Mouse (Mus musculus) layer of hippocampus, postnatal 10 days (tissue): ENCODE measurements around the gene Zmym2. TPM values are rescaled to one million over a fixed set of nuclear protein-coding genes. Genes with fewer than 3 reads are reported as not detected.
A peak's percentile ranks its signal among the peaks of the same experiment; 100 is the strongest.
"Not testable (repeated sequence)": the region's sequence is repeated elsewhere in the genome, so short reads cannot be mapped to it uniquely, and the experiment has no call there.

ENCODE experiments used
- DNase-seq, 2 experiments: peaks; one replicate each; pipeline ENCODE4 v3.0.0; 2021; ENCODE audit warnings: low spot score in 2 of 2
- long read RNA-seq: library from polyadenylated mRNA; stranded (forward); transcript quantifications from one replicate; pipeline ENCODE4 v2.0.0, GENCODE M21; 2023
- total RNA-seq, 2 experiments: library from RNA; stranded (reverse); gene quantifications; 2 replicates each; pipeline ENCODE4 v1.2.3; 2021

The Zmym2 gene
- 10 to 100 TPM; 88.7 to 99.0 TPM for total RNA-seq
- long read RNA-seq, partial matches to known transcripts, result 4 of 7 reads
- long read RNA-seq, other reads (novel, unspliced or antisense), result 3 of 7 reads

DNA sequence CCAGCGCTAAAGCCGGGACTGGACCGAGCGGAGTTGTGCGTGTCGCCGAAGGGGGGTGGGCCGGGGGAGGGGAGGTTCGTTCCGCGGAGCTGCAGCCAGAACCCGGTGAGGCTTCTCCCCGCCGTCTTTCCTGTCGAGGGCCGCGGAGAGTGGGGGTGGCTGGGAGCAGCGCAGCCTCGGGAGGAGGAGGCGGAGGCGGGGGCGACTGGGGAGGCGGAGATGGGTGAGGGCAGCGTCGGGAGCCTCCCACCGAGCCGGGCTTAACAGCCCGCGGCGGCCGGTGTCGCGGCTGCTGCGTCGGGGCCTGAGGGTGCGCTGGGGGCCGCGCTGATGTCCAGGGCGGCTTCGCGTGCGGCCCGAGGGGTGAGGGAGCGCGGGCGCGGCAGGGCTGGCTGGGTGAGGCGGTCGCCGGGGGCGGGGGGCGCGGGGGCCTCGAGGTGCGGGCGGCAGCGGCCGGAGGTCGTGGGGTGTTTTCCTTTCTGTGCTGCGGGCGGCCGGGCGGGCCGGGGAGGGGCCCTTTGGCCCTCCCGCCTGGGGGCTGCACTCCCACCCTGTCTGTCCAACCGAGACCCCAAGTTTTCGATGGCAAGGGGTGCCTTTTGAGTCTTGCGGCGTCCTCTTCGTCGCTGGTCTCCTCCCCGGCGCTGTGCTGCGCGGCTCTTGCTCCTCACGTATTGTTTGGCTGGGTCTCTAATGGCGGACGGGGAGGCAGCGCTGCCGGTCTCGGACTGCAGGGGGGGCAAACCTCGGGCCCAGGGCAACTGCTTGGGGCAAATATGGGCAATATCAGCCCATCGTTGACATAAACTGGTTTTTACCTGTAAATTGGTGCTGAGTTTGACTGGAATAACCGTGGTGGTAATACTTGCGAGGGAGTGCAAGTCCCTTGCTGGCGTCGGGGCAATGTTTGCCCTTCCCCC is at the start of gene Zmym2:
Zmym2 (plus strand) TSS at position 60 of the 920 bp plus-strand sequence.
- peak; percentile 77 to 82 for DNase-seq

- DNase-seq, result no peak
Observed at GRCm38 (mm10) chr14:56844033-56844432, 42.4 kb upstream of the Zmym2 start.

DNA sequence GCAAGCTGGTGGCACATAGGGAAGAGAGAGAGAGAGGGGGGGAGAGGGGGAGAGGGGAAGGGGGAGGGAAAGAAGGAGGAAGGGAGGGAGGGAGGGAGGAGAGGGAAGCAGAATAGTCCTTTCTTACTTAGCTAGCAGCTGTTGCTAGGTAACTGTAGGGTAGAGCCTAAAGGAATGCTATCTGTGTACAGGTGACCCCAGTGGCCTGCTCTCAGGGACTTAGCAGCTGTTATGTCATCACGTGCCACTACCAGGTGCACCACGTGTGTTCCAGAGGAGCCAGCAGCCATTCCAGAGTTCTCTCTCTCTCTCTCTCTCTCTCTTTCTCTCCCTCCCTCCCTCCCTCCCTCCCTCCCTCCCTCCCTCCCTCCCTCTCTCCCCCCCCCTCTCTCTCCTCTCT is 41.9 kb upstream of the Zmym2 start:
- DNase-seq, result no peak

DNA sequence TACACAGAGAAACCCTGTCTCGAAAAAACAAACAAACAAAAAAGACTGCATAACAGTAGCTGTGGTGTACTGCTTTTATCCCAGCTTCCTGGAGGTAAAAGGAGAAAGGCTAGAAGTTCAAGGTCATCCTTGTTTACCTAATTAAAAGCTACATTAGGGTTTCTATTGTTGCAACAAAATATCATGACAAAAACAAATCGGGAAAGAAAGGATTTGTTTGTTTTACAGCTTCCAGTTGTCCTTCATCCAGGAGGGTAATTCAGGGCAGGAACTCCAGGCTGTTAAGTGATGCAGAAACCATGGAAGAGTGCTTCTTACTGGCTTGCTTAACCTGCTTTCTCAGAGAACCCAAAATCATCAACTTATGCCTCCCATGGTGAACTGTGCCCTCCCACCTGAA is 38.1 kb upstream of the Zmym2 start:
- no peak for DNase-seq

DNA sequence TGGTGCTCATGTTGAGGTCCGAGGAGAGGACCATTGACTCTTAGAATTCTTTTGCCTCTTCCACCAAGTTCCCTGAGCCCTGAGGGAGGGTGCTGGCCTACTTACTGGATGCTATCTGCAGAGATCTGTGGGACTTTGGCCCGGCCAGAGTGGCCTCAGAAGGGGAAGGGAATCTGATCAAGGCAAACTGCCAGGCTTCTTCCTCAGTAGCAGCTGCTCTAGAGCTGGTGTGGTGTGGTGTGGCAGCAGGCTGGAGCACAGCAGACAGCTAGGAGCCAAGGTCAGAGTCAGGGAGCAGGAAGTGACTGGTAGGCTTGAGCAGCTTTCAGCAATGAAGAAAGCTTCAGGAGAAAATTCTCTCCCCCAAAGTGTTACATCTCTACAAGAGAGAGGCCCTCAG is 36.8 kb upstream of the Zmym2 start:
- DNase-seq, result no peak

DNA sequence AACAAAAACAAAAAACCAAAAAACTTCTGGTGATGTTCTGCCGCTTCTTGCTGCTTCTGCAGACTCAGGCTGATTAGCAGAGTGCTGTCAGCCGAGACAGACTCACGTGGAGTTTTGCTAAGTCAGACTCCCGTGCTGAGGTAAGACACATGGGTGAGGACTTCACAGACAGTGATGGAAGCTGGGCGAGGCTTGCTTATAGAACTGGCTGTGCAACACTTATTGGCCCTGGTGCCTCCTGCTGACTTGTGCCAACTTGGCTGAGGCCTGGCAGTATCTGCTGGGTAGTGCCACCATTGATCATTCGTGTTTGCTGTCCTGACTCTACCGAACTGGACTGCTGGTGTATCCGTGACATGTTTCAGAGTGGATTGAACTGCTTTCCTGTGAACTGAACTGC is 22.4 kb upstream of the Zmym2 start:
- DNase-seq, result no peak

- DNase-seq, result no peak
Observed at GRCm38 (mm10) chr14:56864641-56865040, 21.8 kb upstream of the Zmym2 start.

GRCm38 (mm10) chr14:56865112-56865511 is 21.3 kb upstream of the Zmym2 start:
- DNase-seq, result not testable (repeated sequence)

DNA sequence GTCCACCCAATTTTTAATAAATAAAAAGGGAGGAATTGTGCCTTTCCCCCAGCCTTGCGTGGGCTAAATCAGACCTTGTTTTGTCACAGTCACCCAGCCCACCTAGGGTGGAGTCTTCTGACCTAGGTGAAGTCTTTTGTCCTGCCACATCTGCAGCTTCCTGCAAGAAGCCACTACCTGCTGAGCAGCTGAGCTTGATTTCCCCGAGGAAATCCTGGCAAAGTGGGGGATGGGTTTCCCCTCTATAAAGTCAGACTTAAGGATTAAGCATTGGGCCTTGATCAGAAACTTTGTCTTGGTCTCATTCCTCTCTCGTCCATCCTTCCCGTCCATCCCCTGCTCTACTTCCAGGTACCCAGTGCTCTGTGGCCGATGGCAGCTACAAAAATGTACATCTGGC is 12.9 kb upstream of the Zmym2 start:
- DNase-seq, result no peak

DNA sequence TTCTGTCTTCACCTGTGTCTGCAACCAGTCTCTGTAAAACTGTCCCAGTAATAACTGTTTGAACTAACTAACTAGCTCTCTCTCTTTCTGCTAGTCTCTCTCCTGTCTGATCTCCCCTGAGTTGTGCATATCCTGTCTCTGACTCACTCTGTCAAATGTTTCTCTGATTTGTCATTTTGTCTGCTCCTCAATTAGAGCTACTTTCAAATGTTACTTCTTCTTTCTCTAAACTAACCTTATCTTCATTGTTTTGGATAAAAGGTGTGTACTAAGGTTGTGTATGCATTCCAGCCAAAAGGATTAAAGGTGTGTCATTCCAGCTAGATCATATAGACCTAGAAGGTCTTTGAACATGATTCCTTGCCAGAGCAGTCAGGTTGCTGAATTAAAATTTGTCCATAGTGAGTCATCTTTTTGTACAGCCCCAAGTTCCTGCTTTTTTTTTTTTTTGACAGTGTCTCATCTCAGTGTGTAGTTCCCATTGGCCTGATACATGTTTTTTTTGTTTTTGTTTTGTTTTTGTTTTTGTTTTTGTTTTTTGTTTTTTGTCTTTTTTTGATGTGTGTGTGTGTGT is 10.8 kb upstream of the Zmym2 start:
- no peak for DNase-seq

- DNase-seq, result no peak
Observed at GRCm38 (mm10) chr14:56881271-56881670, 5.2 kb upstream of the Zmym2 start.

- no peak for DNase-seq
Observed at GRCm38 (mm10) chr14:56883431-56883830, 3.0 kb upstream of the Zmym2 start.

DNA sequence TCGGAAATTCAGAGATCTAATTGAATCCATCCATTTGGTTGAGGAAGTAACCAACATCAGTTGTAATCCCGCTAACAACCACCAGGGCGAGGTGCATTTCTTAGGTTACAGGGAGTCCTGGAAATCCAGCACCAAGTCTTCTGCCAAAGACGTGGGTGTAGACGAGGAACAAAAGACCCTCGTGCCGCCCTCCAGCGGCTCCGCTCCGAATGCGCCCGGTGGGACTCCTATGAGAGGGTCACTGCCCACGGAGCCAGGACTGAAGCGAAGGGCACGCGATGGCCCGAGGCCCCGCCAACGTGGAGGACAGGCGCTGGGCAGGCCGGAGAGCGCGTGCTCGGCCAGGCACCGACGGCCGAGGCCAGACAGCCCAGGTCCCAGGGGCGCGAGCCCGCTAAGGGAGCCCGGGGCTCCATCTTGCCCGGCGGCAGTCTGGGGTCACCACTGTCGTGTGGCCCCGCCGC is 1.1 kb upstream of the Zmym2 start:
- DNase-seq, result peak; percentile 87

DNA sequence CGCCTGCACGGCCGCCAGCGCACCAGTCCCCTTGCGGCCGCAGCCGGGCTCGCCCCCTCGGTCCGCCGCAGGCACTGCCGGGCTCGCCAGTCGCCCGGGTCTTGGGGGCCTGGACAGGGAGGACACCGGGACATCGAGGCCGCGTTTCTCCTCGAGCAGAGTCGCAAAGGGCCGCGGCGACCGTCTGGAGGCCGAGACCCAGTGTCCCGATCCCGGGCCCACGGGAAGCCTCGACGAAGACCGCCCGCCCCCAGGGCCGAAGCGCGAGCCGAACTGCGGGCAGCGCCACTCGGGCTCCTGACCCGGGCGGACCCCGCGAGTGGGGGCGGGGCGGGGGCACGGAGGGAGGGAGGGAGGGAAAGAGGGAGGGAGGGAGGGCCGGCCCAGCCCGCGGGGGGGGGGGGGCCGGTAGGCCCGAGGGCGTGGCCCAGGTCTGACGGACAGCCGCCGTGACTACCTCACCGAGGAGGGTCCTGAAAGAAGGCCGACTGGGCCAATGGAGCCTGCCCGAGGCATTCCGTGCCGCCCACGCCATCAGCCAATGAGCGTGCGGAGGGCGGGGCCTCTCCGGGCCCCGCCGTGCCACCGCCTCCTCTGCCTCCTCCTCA is 363 bp upstream of the Zmym2 start:
- peak; percentile 79 to 85 for DNase-seq

DNA sequence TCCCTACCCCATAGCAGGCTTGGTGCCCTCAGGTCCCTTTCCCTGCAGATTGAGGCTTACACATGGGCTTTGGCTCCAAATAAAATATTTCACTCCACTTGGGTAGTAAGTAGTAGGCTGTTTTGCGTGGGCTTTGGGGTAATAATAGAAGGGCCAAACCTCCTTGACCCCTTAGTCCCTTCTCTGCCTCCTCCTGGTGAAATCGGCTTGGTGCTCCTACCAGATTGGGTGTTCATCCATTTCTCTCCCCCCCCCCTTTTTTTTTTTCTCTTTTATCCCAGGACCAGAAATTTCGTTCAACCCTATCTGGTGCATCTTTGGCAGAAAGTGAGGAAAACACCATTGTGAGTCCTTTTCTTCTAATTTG is 1.0 kb downstream of the Zmym2 start:
- no peak for DNase-seq

GRCm38 (mm10) chr14:56887887-56888286 is 1.4 kb downstream of the Zmym2 start:
- DNase-seq, result peak; percentile 63 to 68

DNA sequence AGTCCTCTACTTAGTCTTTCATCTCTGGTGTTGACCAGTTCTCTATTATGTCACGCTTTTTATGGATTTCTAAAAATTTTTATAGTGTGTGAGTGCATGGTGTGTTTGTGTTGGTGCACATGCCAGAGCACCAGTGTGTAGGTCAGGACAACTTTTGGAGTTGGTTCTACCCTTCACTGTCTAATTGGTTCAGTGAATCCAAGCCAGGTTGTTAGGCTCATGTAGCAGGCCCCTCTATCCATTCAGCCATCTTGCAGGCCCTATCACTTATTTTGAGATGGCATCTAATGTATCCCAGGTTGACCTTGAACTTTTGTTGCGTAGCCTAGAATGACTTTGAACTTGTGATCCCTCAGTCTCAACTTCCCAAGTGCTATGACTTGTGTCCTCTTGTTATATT is 2.0 kb downstream of the Zmym2 start:
- no peak for DNase-seq

DNA sequence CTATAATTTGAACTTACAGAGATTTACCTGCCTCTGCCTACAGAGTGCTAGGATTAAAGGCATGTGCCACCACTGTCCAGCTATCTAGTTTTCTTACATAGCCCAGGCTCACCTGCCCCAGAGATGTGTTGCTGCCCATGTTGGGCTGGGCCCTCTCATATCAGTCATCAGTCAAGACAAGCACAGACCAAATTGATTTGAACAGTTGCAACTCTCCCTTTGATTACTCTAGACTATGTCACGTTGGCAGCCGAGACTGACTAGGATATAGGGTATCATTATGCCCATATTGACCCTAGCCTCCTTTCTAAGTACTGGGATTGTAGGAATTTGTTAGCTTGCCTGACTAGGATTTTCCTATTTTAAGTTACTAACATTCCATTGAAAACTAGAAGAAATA is 8.0 kb downstream of the Zmym2 start:
- DNase-seq, result no peak

- DNase-seq, result no peak
Observed at GRCm38 (mm10) chr14:56896521-56896920, 10.1 kb downstream of the Zmym2 start.

DNA sequence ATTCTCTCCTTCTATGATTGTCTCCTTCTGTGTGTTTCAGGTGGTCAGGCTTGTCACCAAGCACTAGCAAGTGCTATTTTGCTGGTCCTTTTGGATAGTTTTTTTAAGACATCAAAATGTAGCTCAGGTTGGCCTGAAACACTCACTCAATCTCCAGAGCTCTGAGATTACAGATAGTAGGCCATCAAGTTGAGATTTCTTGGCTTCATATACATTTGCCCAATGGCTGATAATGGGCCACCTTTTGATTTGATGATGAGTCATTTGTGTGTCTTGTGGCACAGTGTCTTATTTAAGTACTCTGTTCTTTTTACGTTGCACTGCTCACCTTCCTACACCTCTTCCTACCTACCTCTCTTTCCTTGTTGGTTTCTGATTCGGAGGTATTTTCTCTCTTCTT is 11.0 kb downstream of the Zmym2 start:
- DNase-seq, result no peak

- no peak for DNase-seq
Observed at GRCm38 (mm10) chr14:56899656-56900055, 13.2 kb downstream of the Zmym2 start.

GRCm38 (mm10) chr14:56903039-56903438 is 16.6 kb downstream of the Zmym2 start:
- DNase-seq, result no peak
